Mouse (Mus musculus) liver, embryonic 11.5 days (tissue): Measurements from ENCODE around the gene Chml. TPM values are rescaled to one million over a fixed set of nuclear protein-coding genes. Genes with fewer than 3 reads are reported as not detected.

Experiments used
- ATAC-seq: fragments of 200-750 bp; cut with Nextera tagmentation; replicated peaks from 2 replicates; pipeline ENCODE4 v1.8.0; 2017; ENCODE audit warnings: moderate number of reproducible peaks, mild to moderate bottlenecking, moderate TSS enrichment, moderate library complexity; ENCODE audit not compliant: low FRiP score
- DNase-seq: peaks from one replicate; pipeline ENCODE4 v3.0.0-alpha.2; 2017; ENCODE audit warnings: low spot score
- H3K27ac ChIP-seq: fragments of 300-500 bp; sonication (generic); 2 replicates; pipeline ENCODE4 v1.5.1; 2014; ENCODE audit warnings: mild to moderate bottlenecking, low read depth, low read length, control low read depth
- H3K27me3 ChIP-seq: fragments of 300-500 bp; sonication (generic); replicated peaks from 2 replicates; pipeline ENCODE4 v1.6.1; 2014; ENCODE audit warnings: low read length, mixed read lengths; ENCODE audit not compliant: control insufficient read depth, insufficient read depth
- H3K36me3 ChIP-seq: fragments of 300-500 bp; sonication (generic); 2 replicates; pipeline ENCODE4 v1.6.1; 2014; ENCODE audit warnings: mild to moderate bottlenecking, low read length, moderate library complexity, mixed read lengths; ENCODE audit not compliant: control insufficient read depth, insufficient read depth
- H3K4me1 ChIP-seq: fragments of 300-500 bp; sonication (generic); replicated peaks from 2 replicates; pipeline ENCODE4 v1.6.1; 2014; ENCODE audit warnings: low read length, mixed read lengths; ENCODE audit not compliant: control insufficient read depth, insufficient read depth
- H3K4me2 ChIP-seq: fragments of 300-500 bp; sonication (generic); 2 replicates; pipeline ENCODE4 v1.6.1; 2014; ENCODE audit warnings: mild to moderate bottlenecking, control low read depth, moderate library complexity
- H3K4me3 ChIP-seq: fragments of 300-500 bp; sonication (generic); 2 replicates; pipeline ENCODE4 v1.5.1; 2014; ENCODE audit warnings: low read depth, low read length, control low read depth
- H3K9ac ChIP-seq: fragments of 300-500 bp; sonication (generic); 2 replicates; pipeline ENCODE4 v1.6.1; 2014; ENCODE audit warnings: low read depth, low read length, control low read depth
- H3K9me3 ChIP-seq: fragments of 300-500 bp; sonication (generic); 2 replicates; pipeline ENCODE4 v1.6.1; 2016; ENCODE audit warnings: low read length, inconsistent platforms, mixed read lengths; ENCODE audit not compliant: control insufficient read depth
- WGBS: fragments of 180-500 bp; shearing (Covaris S2); extraction: QIAGEN DNeasy Blood & Tissue Kit; methylation state at CpG from one replicate; pipeline ENCODE4 v1.1.7; 2014; 5-methylcytosine and 5-hydroxymethylcytosine counted together
- polyA plus RNA-seq: library from polyadenylated mRNA; unstranded; fragments of >200 nt; fragmentation: Nextera tagmentation; extraction: Ambion mirVana; gene quantifications from 2 replicates; pipeline ENCODE4 v1.2.1, GENCODE M21; 2014

Chml gene
- polyA plus RNA-seq, 1 experiment from 2014 or later, result 3.6 TPM

GRCm38 (mm10) chr1:175640435-175641150 is 52.1 kb downstream of the Chml start:
- H3K27me3 ChIP-seq, result no peaks in the 10 kb centered on the region
- DNase-seq (no peak), ATAC-seq (no peak)
- no peaks in the 10 kb centered on the region for H3K36me3 ChIP-seq
- H3K4me2 ChIP-seq, result no peak overlapping the region
- no peak overlapping the region for H3K9ac ChIP-seq
- H3K9me3 ChIP-seq, result no peaks in the 10 kb centered on the region
- 67% methylated on average over 6 of the region's 6 CpGs for WGBS
- no peaks in the 10 kb centered on the region for H3K4me1 ChIP-seq
- H3K4me3 ChIP-seq, result no peak overlapping the region
- no peak overlapping the region for H3K27ac ChIP-seq

GRCm38 (mm10) chr1:175639072-175639471 is 53.6 kb downstream of the Chml start:
- Histone ChIP-seq H3K4me2 (no peak overlapping the region), H3K4me3 (no peak overlapping the region), H3K27ac (no peak overlapping the region), H3K9me3 (no peaks in the 10 kb centered on the region), H3K36me3 (no peaks in the 10 kb centered on the region), H3K4me1 (no peaks in the 10 kb centered on the region), H3K9ac (no peak overlapping the region), H3K27me3 (no peaks in the 10 kb centered on the region)
- no peak for ATAC-seq
- WGBS, result 73% methylated on average over 7 of the region's 7 CpGs
- no peak for DNase-seq

GRCm38 (mm10) chr1:175637677-175638076 is 55.0 kb downstream of the Chml start:
- H3K9ac ChIP-seq, result no peak overlapping the region
- no peak overlapping the region for H3K4me3 ChIP-seq
- no peak overlapping the region for H3K4me2 ChIP-seq
- no peak for ATAC-seq
- no peak for DNase-seq
- H3K9me3 ChIP-seq, result no peaks in the 10 kb centered on the region
- 51% methylated on average over 7 of the region's 7 CpGs for WGBS
- H3K36me3 ChIP-seq, result no peaks in the 10 kb centered on the region
- H3K4me1 ChIP-seq, result no peaks in the 10 kb centered on the region
- H3K27me3 ChIP-seq, result no peaks in the 10 kb centered on the region
- no peak overlapping the region for H3K27ac ChIP-seq

- H3K36me3 ChIP-seq, result no peaks in the 10 kb centered on the region
- no peak overlapping the region for H3K27ac ChIP-seq
- no peak overlapping the region for H3K4me2 ChIP-seq
- no peaks in the 10 kb centered on the region for H3K4me1 ChIP-seq
- ATAC-seq (no peak), DNase-seq (no peak)
- no peak overlapping the region for H3K9ac ChIP-seq
- H3K4me3 ChIP-seq, result no peak overlapping the region
- 97% methylated on average over 14 of the region's 14 CpGs for WGBS
- H3K27me3 ChIP-seq, result no peaks in the 10 kb centered on the region
- H3K9me3 ChIP-seq, result no peaks in the 10 kb centered on the region
Observed at GRCm38 (mm10) chr1:175632470-175632869, 60.2 kb downstream of the Chml start.

Other genes with a start within 250 kb of the Chml start
- 0.19 and 0.27 TPM in 2 replicates for gene Rgs7, start 200.4 kb downstream of the Chml start, polyA plus RNA-seq
- 1.7 and 1.9 TPM in 2 replicates for gene Kmo, start 72.5 kb downstream of the Chml start, polyA plus RNA-seq
- 136 and 146 TPM in 2 replicates for gene Fh1, start 67.3 kb downstream of the Chml start, polyA plus RNA-seq
- gene Opn3, start 125 bp downstream of the Chml start, polyA plus RNA-seq, result 4.0 and 4.3 TPM in 2 replicates
- not detected in 2 replicates for gene Wdr64, start 5.7 kb upstream of the Chml start, polyA plus RNA-seq
- gene Exo1, start 187.7 kb upstream of the Chml start, polyA plus RNA-seq, result 124 and 131 TPM in 2 replicates
- gene Gm38100, start 227.4 kb upstream of the Chml start, polyA plus RNA-seq, result 0.12 TPM in 1 of 2 replicates, not detected in the other